Mouse (Mus musculus) limb, embryonic 15.5 days (tissue): Measurements from ENCODE around the gene Zkscan4. TPM values are rescaled to one million over a fixed set of nuclear protein-coding genes. Genes with fewer than 3 reads are reported as not detected.
"Not testable (repeated sequence)": the region's sequence is repeated elsewhere in the genome, so short reads cannot be mapped to it uniquely, and the experiment has no call there.

ENCODE experiments used
- ATAC-seq: fragments of 200-750 bp; cut with Nextera tagmentation; 2 replicates; pipeline ENCODE4 v1.8.0; 2017; ENCODE audit warnings: low read depth, moderate TSS enrichment; ENCODE audit not compliant: insufficient number of reproducible peaks, low FRiP score, low TSS enrichment
- H3K27ac ChIP-seq: fragments of 300-500 bp; sonication (generic); 2 replicates; pipeline ENCODE4 v1.5.1; 2015; ENCODE audit warnings: moderate library complexity, mild to moderate bottlenecking, inconsistent platforms
- H3K27me3 ChIP-seq: fragments of 300-500 bp; sonication (generic); 2 replicates; pipeline ENCODE4 v1.6.1; 2015; ENCODE audit warnings: inconsistent platforms
- H3K36me3 ChIP-seq: fragments of 300-500 bp; sonication (generic); 2 replicates; pipeline ENCODE4 v1.6.1; 2015; ENCODE audit warnings: inconsistent platforms
- H3K4me1 ChIP-seq: fragments of 300-500 bp; sonication (generic); 2 replicates; pipeline ENCODE4 v1.6.1; 2015; ENCODE audit warnings: inconsistent platforms
- H3K4me2 ChIP-seq: fragments of 300-500 bp; sonication (generic); 2 replicates; pipeline ENCODE4 v1.6.1; 2015; ENCODE audit warnings: mild to moderate bottlenecking, inconsistent platforms
- H3K4me3 ChIP-seq: fragments of 300-500 bp; sonication (generic); 2 replicates; pipeline ENCODE4 v1.5.1; 2015; ENCODE audit warnings: mild to moderate bottlenecking, inconsistent platforms
- H3K9ac ChIP-seq: fragments of 300-500 bp; sonication (generic); 2 replicates; pipeline ENCODE4 v1.6.1; 2015; ENCODE audit warnings: inconsistent platforms
- H3K9me3 ChIP-seq: fragments of 300-500 bp; sonication (generic); 2 replicates; pipeline ENCODE4 v1.6.1; 2016; ENCODE audit warnings: inconsistent platforms
- WGBS: fragments of 180-500 bp; shearing (Covaris S2); methylation state at CpG from one replicate; pipeline ENCODE4 v1.1.7; 2015; 5-methylcytosine and 5-hydroxymethylcytosine counted together
- polyA plus RNA-seq: library from polyadenylated mRNA; unstranded; fragments of >200 nt; fragmentation: Nextera tagmentation; extraction: Ambion mirVana; gene quantifications from 2 replicates; pipeline ENCODE4 v1.2.1, GENCODE M21; 2015

Gene Zkscan4
- polyA plus RNA-seq, 1 experiment from 2014 or later: 3.4 TPM

- H3K9ac ChIP-seq: no peak overlapping the region
- H3K36me3 ChIP-seq: no peaks in the 10 kb centered on the region
- H3K4me2 ChIP-seq: no peak overlapping the region
- H3K4me1 ChIP-seq: peaks cover 4% of the 10 kb centered on the region
- no peaks in the 10 kb centered on the region for H3K27me3 ChIP-seq
- H3K4me3 ChIP-seq: no peak overlapping the region
- no peaks in the 10 kb centered on the region for H3K9me3 ChIP-seq
- 85% methylated on average over 10 of the region's 10 CpGs for WGBS
- no peak overlapping the region for H3K27ac ChIP-seq
- ATAC-seq: no peak
Observed at GRCm38 (mm10) chr13:21467336-21467735, 11.4 kb upstream of the Zkscan4 start.

GRCm38 (mm10) chr13:21468061-21469019 lies 10.4 kb upstream of the Zkscan4 start, which contains the start of gene Nkapl:
TSS of gene Nkapl (minus strand) at chr13:21468509.
- ATAC-seq: peak; percentile 91
- H3K27ac ChIP-seq: peak within 1 kb of the TSS; percentile 4; the same call in 1 of the 2 replicates
- H3K27me3 ChIP-seq: no peaks in the 10 kb centered on the region
- peak within 1 kb of the TSS; percentile 81 for H3K4me2 ChIP-seq
- peaks cover 4% of the 10 kb centered on the region for H3K4me1 ChIP-seq
- peak within 1 kb of the TSS; percentile 50 for H3K4me3 ChIP-seq
- no peaks in the 10 kb centered on the region for H3K36me3 ChIP-seq
- no peaks in the 10 kb centered on the region for H3K9me3 ChIP-seq
- under 1% methylated on average over 54 of the region's 54 CpGs for WGBS
- H3K9ac ChIP-seq: peak within 1 kb of the TSS; percentile 39; the same call in 1 of the 2 replicates

GRCm38 (mm10) chr13:21469097-21469496 lies 9.6 kb upstream of the Zkscan4 start:
- H3K4me3 ChIP-seq: no peak overlapping the region
- no peak for ATAC-seq

GRCm38 (mm10) chr13:21472427-21472826 lies 6.3 kb upstream of the Zkscan4 start:
- Histone ChIP-seq H3K4me1 (peaks cover 4% of the 10 kb centered on the region), H3K27ac (no peak overlapping the region), H3K9me3 (no peaks in the 10 kb centered on the region), H3K9ac (no peak overlapping the region), H3K4me2 (no peak overlapping the region), H3K4me3 (no peak overlapping the region), H3K36me3 (no peaks in the 10 kb centered on the region), H3K27me3 (no peaks in the 10 kb centered on the region)
- 39% methylated on average over 4 of the region's 4 CpGs for WGBS
- ATAC-seq: no peak

More at GRCm38 (mm10) chr13:21469097-21469496, 9.6 kb upstream of the Zkscan4 start:
- no peaks in the 10 kb centered on the region for H3K36me3 ChIP-seq
- no peaks in the 10 kb centered on the region for H3K27me3 ChIP-seq
- no peak overlapping the region for H3K27ac ChIP-seq
- peaks cover 4% of the 10 kb centered on the region for H3K4me1 ChIP-seq
- H3K9me3 ChIP-seq: no peaks in the 10 kb centered on the region
- H3K4me2 ChIP-seq: peak overlapping the region; percentile 81
- no peak overlapping the region for H3K9ac ChIP-seq
- WGBS: 41% methylated on average over 9 of the region's 9 CpGs

GRCm38 (mm10) chr13:21486881-21487280 lies 8.2 kb downstream of the Zkscan4 start:
- WGBS: 84% methylated on average over 1 of the region's 1 CpGs
- no peak overlapping the region for H3K9ac ChIP-seq
- no peaks in the 10 kb centered on the region for H3K27me3 ChIP-seq
- H3K9me3 ChIP-seq: no peaks in the 10 kb centered on the region
- H3K27ac ChIP-seq: no peak overlapping the region
- no peak overlapping the region for H3K4me2 ChIP-seq
- peaks cover 15% of the 10 kb centered on the region; the same call in 1 of the 2 replicates for H3K36me3 ChIP-seq
- H3K4me1 ChIP-seq: no peaks in the 10 kb centered on the region
- no peak for ATAC-seq
- no peak overlapping the region for H3K4me3 ChIP-seq

GRCm38 (mm10) chr13:21492847-21493246 lies 14.1 kb downstream of the Zkscan4 start:
- Histone ChIP-seq H3K4me3 (no peak overlapping the region), H3K9me3 (no peaks in the 10 kb centered on the region), H3K4me1 (no peaks in the 10 kb centered on the region), H3K27me3 (no peaks in the 10 kb centered on the region), H3K4me2 (no peak overlapping the region), H3K9ac (no peak overlapping the region), H3K36me3 (no peaks in the 10 kb centered on the region), H3K27ac (no peak overlapping the region)
- no peak for ATAC-seq
- 87% methylated on average over 5 of the region's 5 CpGs for WGBS

GRCm38 (mm10) chr13:21495080-21495479 lies 16.4 kb downstream of the Zkscan4 start, which contains the start of gene AK157302:
TSS of gene AK157302 (plus strand) at chr13:21495223.
- no peaks in the 10 kb centered on the region for H3K4me1 ChIP-seq
- no peaks in the 10 kb centered on the region for H3K9me3 ChIP-seq
- no peak within 1 kb of the TSS for H3K4me3 ChIP-seq
- no peaks in the 10 kb centered on the region for H3K27me3 ChIP-seq
- H3K27ac ChIP-seq: no peak within 1 kb of the TSS
- WGBS: 95% methylated on average over 21 of the region's 21 CpGs
- no peak within 1 kb of the TSS for H3K4me2 ChIP-seq
- H3K9ac ChIP-seq: no peak within 1 kb of the TSS
- no peaks in the 10 kb centered on the region for H3K36me3 ChIP-seq
- no peak for ATAC-seq

- H3K27ac ChIP-seq, ATAC-seq, H3K4me2 ChIP-seq, H3K4me3 ChIP-seq, H3K36me3 ChIP-seq, H3K9me3 ChIP-seq, H3K9ac ChIP-seq, H3K27me3 ChIP-seq, H3K4me1 ChIP-seq: not testable (repeated sequence)
- WGBS: 94% methylated on average over 17 of the region's 17 CpGs
Observed at GRCm38 (mm10) chr13:21501182-21501581, 22.5 kb downstream of the Zkscan4 start, which contains the start of gene Gm11273. TSS of gene Gm11273 (minus strand) at chr13:21501418.

- Histone ChIP-seq H3K4me3 (no peak overlapping the region), H3K4me1 (peaks cover 3% of the 10 kb centered on the region; the same call in 1 of the 2 replicates), H3K4me2 (no peak overlapping the region), H3K9me3 (no peaks in the 10 kb centered on the region), H3K9ac (no peak overlapping the region), H3K36me3 (no peaks in the 10 kb centered on the region), H3K27ac (no peak overlapping the region), H3K27me3 (no peaks in the 10 kb centered on the region)
- ATAC-seq: no peak
- 84% methylated on average over 5 of the region's 5 CpGs for WGBS
Observed at GRCm38 (mm10) chr13:21502296-21502695, 23.6 kb downstream of the Zkscan4 start.

- no peaks in the 10 kb centered on the region for H3K27me3 ChIP-seq
- no peaks in the 10 kb centered on the region for H3K9me3 ChIP-seq
- ATAC-seq: peak; percentile 97
- H3K4me1 ChIP-seq: peaks cover 3% of the 10 kb centered on the region; the same call in 1 of the 2 replicates
- H3K9ac ChIP-seq: peak overlapping the region; percentile 37; the same call in 1 of the 2 replicates
- H3K36me3 ChIP-seq: no peaks in the 10 kb centered on the region
- H3K4me3 ChIP-seq: peak overlapping the region; percentile 64
- H3K4me2 ChIP-seq: peak overlapping the region; percentile 52
- H3K27ac ChIP-seq: peak overlapping the region; percentile 94
- under 1% methylated on average over 21 of the region's 21 CpGs for WGBS
Observed at GRCm38 (mm10) chr13:21506221-21506649, 27.5 kb downstream of the Zkscan4 start.

GRCm38 (mm10) chr13:21530136-21530535 lies 51.4 kb downstream of the Zkscan4 start:
- Histone ChIP-seq H3K4me2 (peak overlapping the region; percentile 40), H3K36me3 (peaks cover 13% of the 10 kb centered on the region), H3K4me1 (no peaks in the 10 kb centered on the region), H3K9ac (no peak overlapping the region), H3K4me3 (peak overlapping the region; percentile 88), H3K27ac (no peak overlapping the region), H3K9me3 (no peaks in the 10 kb centered on the region), H3K27me3 (no peaks in the 10 kb centered on the region)
- no peak for ATAC-seq
- WGBS: 42% methylated on average over 7 of the region's 7 CpGs

GRCm38 (mm10) chr13:21530781-21531201 lies 52.1 kb downstream of the Zkscan4 start, which contains the start of gene Zkscan8:
TSS of gene Zkscan8 (minus strand) at chr13:21531120.
- peak; percentile 93 for ATAC-seq
- H3K27ac ChIP-seq: peak within 1 kb of the TSS; percentile 96
- under 1% methylated on average over 39 of the region's 39 CpGs for WGBS

More at GRCm38 (mm10) chr13:21530781-21531201, 52.1 kb downstream of the Zkscan4 start, which contains the start of gene Zkscan8:
- peak within 1 kb of the TSS; percentile 88 for H3K4me3 ChIP-seq
- H3K36me3 ChIP-seq: peaks cover 9% of the 10 kb centered on the region
- no peaks in the 10 kb centered on the region for H3K27me3 ChIP-seq
- H3K9me3 ChIP-seq: no peaks in the 10 kb centered on the region
- H3K4me1 ChIP-seq: no peaks in the 10 kb centered on the region
- peak within 1 kb of the TSS; percentile 99 for H3K9ac ChIP-seq
- peak within 1 kb of the TSS; percentile 63 for H3K4me2 ChIP-seq
